Mouse (Mus musculus): ENCODE measurements around the gene Pop4.
"Not testable (repeated sequence)": the region's sequence is repeated elsewhere in the genome, so short reads cannot be mapped to it uniquely, and the experiment has no call there.

Pop4 gene

GRCm38 (mm10) chr7:38270703-38271510 is at the start of gene Pop4:
Pop4 (minus strand) TSS chr7:38271423.
- peak; percentile 90 to 94 for DNase-seq

GRCm38 (mm10) chr7:38320641-38321040 is 49.4 kb upstream of the Pop4 start:
- DNase-seq, result no peak

GRCm38 (mm10) chr7:38282192-38282591 is 11.0 kb upstream of the Pop4 start:
- DNase-seq, result not testable (repeated sequence)

GRCm38 (mm10) chr7:38272551-38272950 is 1.3 kb upstream of the Pop4 start:
- DNase-seq, result no peak

GRCm38 (mm10) chr7:38271859-38272258 is 636 bp upstream of the Pop4 start:
- no peak for DNase-seq

GRCm38 (mm10) chr7:38271511-38271811 is 238 bp upstream of the Pop4 start:
- no peak for DNase-seq

- DNase-seq, result peak; percentile 78 to 82
Observed at GRCm38 (mm10) chr7:38267006-38267680, 4.1 kb downstream of the Pop4 start.

GRCm38 (mm10) chr7:38262406-38262805 is 8.8 kb downstream of the Pop4 start:
- peak; percentile 74 to 75 for DNase-seq

- no peak for DNase-seq
Observed at GRCm38 (mm10) chr7:38259631-38260030, 11.6 kb downstream of the Pop4 start.

DNA sequence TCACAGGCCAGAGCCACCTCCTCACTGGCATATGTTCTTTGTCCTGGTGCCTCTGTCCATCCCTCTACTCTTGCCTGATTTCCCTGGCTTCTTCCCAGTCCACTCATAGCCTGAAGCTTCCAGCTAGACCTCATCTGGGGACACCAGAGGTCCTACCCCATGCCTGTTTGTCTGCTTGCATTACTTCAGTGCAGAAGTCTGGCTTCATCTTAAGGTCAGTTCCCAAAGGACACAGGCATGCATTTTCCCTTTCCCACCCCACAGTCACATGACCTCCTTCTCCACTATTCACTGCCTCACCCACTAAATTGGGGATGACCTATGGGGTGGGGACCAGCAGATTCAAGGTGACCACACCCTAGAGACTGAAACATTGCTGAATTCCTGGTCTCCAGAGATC is 17.8 kb downstream of the Pop4 start:
- DNase-seq, result no peak

DNA sequence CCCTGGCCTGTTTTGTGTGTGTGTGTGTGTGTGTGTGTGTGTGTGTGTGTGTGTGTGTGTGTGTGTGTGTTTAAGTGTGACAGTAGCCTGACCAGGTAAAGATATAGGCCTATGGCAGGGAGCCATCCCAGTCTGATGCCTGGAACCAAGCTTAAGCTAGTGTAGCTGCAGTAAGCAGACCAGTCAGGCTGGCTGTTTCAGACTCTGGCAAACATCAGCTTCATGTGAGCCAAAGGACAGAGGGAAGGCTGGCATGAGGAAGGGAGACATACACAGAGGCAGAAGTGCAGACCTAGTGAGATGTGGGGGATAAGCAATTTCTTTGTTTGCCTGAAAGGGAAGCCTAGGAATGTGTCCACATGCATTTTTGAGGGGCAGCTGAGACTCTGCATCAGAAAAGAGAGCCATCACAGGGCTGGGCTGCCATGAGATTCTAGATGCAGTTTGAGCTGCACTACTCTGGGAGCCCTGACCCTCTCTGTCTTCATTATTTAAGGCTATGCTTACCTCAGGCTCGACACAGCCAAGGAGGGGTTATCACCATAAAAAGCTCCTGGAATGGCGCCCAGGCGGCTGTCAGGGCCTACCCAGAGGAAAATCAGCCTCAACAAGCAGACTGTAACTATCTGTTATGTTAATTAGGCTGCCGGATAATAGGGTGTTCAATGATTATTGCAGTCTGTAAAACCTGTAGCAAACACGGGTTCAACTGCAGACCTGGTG is 19.6 kb downstream of the Pop4 start:
- no peak for DNase-seq

GRCm38 (mm10) chr7:38242417-38242816 is 28.8 kb downstream of the Pop4 start:
- DNase-seq, result no peak

DNA sequence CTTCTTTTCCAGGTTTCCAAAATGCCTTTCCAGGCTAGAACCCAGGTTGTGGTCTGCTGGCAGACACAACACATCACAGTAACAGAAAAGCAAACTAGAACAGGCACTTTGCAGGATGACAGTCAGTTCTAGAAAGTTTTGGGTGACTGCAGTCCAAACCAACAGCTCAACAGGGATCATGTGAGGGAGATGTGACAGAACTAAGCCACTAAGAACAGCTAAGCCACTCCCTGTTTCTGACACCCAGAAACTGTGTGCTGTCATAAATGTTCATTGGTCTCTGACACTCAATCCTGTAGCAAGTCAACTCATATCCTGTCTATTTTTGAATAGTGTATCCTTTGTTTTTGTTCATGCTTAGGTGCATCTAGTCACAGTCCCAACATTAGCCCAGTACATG is 34.1 kb downstream of the Pop4 start:
- DNase-seq, result no peak

DNA sequence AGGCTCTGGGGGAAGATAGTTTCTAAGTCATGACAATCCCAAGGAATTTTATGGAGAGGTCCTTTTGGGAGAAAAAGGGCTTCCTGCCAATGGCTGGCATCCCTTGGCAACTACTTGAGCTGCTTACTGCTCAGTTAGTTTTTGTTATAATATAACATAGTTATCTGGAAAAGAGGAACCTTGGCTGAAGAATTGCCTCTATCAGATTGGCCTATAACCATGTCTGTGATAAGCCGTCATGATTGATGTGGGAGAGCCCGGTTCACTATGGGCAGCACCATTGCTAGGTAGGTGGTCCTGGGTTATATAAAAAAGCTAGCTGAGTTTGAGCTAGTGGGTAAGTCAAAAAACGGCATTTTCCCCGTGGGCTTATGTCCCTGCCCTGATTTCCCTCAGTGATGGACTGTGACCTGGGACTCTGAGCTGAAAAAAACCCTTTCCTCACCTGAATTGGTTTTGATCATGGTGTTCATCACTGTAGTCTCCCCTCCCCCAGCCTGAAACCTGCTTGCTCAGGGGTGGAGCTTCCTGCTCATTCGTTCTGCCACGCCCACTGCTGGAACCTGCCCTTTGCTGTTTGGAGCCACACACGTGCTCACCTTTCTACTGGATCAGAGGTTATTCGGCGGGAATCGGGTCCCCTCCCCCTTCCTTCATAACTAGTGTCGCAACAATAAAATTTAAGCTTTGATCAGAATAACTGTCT is 34.7 kb downstream of the Pop4 start:
- no peak for DNase-seq

DNA sequence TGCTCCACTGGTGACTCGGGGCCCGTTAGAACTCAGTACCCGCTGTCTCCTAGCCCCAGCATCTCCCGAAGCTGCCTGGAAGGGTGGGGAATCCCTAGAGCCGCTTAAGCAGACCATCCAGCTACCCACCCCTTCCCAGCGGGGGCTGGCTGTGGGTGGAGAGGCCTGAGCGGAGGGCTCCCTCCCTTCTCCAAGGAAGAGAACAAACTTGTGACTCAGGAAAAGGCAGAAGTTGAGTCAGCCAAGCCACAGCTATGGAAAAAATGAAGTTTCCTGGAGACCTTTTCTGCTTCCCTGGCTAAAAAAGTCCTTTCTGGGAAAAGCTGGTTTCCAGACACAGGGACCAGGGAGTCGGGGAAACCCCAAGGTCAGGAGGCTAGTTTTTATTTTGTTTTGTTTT is 40.9 kb downstream of the Pop4 start:
- DNase-seq, result no peak

DNA sequence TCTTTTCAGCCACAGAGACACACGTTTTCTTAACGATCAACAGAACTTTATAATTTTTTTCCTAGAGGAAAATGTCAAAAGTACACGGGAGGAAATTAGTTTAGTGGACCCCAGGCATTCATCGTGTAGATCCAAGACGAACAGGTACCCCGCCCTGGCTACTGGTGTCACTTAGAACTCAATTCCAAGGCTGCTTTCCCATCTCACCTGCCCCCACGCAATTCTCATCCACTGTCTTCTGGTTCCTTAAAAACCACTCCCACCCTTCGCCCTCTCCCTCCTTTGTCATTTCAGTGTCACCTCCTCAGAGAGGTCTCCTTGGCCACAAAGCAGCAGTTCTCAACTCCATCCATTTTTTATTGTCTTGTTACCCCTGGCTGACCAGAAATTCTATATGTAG is 42.9 kb downstream of the Pop4 start:
- no peak for DNase-seq

DNA sequence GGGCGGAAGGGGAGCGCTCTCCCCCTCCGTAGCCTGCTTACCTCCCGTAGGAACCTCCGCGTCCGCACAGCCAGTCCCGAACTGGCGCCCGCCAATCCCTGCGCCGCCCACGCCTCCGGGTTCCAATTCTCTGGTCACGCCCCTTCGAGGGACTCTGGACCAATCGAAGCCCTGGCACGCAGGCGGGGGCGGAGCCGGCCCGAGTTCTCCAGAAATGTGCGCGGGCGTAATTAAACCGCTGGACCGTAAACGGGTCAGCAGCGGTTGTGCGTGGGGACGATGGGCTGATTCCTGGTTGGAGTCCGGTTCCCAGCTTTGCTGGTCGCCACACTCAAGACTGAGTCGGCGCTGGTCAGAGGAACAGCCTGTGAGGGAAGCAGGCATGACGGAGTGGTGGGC is 43.3 kb downstream of the Pop4 start, which contains the start of gene Plekhf1:
TSS of gene Plekhf1 (minus strand) at position 117 of the 399 bp plus-strand sequence.
- peak; percentile 96 to 97 for DNase-seq

GRCm38 (mm10) chr7:38227181-38227899 is 43.9 kb downstream of the Pop4 start:
- peak; percentile 88 to 94 for DNase-seq

- DNase-seq, result peak in 1 of 2 experiments; percentile 45
Observed at GRCm38 (mm10) chr7:38226226-38226625, 45.0 kb downstream of the Pop4 start.

DNA sequence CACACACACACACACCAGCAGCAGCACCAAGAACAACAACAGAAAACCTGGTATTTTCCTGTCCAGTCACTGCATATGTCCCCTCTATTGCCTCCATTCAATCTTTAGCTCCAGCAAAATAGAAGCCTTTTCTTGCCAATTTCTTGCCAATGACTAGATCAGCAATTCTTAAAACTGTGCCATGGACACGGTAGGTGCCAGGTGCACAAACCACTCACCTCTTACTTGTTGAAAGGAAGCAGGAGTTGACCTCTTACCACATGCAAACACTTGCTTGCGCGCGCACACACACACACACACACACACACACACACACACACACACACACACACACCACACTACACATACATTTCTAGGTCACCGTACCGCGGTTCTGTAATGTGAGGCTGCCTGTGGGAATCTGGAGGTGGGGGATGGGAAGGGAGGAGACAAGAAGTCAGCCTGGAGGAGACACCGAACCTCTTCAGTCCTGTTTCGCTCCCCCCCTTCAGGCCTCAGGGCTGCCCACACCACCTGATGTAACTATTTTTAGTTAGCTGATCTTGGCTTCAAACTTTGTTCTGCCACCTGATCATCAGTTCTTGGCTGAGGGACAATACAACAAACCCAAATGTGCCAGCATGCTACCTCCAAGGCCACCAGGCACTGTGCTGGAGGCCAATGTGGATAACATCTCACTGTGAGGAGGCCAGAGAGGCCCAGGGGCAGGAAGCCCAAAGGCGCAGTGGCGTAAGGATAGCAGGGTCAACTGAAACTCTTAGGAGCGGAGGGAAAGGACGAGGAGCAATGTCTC is 46.5 kb downstream of the Pop4 start:
- peak; percentile 81 to 89 for DNase-seq

DNA sequence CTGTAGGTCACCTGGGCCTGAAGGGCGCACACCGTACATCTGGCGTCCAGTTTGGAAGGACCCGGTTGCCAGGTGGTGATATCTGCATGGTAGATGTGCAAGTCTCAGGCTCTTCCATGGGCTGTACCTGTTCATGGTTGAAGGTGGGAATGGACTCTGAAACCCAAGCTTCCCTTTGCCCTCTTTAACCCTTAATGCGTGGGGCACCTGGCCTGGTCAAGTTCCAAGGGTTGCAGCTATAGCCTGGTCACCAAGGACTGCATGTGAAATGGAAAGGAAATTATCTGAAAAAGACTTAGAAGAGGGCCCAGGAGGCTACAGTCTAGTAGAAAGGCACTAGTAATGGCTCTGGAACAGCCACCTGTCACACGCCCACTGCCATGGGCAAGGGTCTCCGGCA is 50.4 kb downstream of the Pop4 start:
- no peak for DNase-seq

GRCm38 (mm10) chr7:38219526-38219925 is 51.7 kb downstream of the Pop4 start:
- DNase-seq, result no peak

Data from cerebellum, adult 18-20 months (tissue).